Mouse (Mus musculus): Measurements from ENCODE around the gene Rpf1.

GRCm38 (mm10) chr3:146462939-146463338, 58.3 kb downstream of the Rpf1 start:
- TF ChIP-seq CTCF (IDR thresholded peaks at IDR 0.05; ENCODE audit: low read depth): no peak
- no peak for TF ChIP-seq EP300 (IDR thresholded peaks at IDR 0.05; ENCODE audit: low read depth)
